Mouse (Mus musculus) C2C12 (cell line): ENCODE measurements around the gene 3110040M04Rik.
"Not testable (repeated sequence)": the region's sequence is repeated elsewhere in the genome, so short reads cannot be mapped to it uniquely, and the experiment has no call there.

Source experiments
- CEBPB ChIP-seq: IDR thresholded peaks from one replicate; pipeline ENCODE4 v1.6.1; 2011; ENCODE audit warnings: low read depth, mild to moderate bottlenecking, control low read depth, moderate library complexity
- CTCF ChIP-seq: IDR thresholded peaks from one replicate; pipeline ENCODE4 v1.5.1; 2011; ENCODE audit not compliant: control insufficient read depth, insufficient read depth, insufficient read length
- FOSL1 ChIP-seq: IDR thresholded peaks from one replicate; pipeline ENCODE4 v1.8.0; 2011; ENCODE audit warnings: mild to moderate bottlenecking, low read length; ENCODE audit not compliant: poor library complexity, insufficient read depth, severe bottlenecking
- MAX ChIP-seq: IDR thresholded peaks from one replicate; pipeline ENCODE4 v1.6.1; 2011; ENCODE audit warnings: mild to moderate bottlenecking, control low read depth
- MYOG ChIP-seq: IDR thresholded peaks from one replicate; pipeline ENCODE4 v1.6.1; 2011; ENCODE audit not compliant: control insufficient read depth, insufficient read length; ENCODE audit errors: extremely low read depth
- USF1 ChIP-seq: IDR thresholded peaks from one replicate; pipeline ENCODE4 v1.6.1; 2011; ENCODE audit warnings: low read depth, mild to moderate bottlenecking, control low read depth, moderate library complexity

DNA sequence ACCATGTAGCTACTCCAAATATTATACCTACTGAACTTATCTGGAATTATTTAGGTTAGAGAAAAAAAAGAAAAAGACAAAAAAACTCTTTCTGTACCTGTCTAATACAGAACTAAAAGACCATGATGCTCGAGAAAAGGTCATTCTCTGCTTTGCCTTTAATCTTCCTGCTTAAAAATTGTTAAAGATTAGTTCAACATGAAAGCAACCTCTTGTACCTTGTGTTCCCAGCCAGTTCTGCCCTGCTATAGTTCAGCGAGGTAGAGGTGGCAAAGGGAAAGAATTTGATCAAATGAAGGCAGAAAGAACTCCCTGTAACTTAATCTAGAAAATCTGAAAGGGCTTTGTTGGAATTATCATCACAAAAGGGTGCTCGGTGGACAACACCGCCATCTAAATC is 7.9 kb upstream of the 3110040M04Rik start:
- not testable (repeated sequence) for TF ChIP-seq CTCF, USF1, MAX, FOSL1, MYOG, CEBPB
